Mouse (Mus musculus) gastrocnemius, postnatal 25 days (tissue): ENCODE measurements around the gene Crb1. TPM values are rescaled to one million over a fixed set of nuclear protein-coding genes. Genes with fewer than 3 reads are reported as not detected.

Source experiments
- DNase-seq: peaks from one replicate; pipeline ENCODE4 v3.0.0; 2022
- total RNA-seq, 2 experiments: library from RNA; stranded (reverse); gene quantifications; 1 replicate in 1 of 2; 2 replicates in 1 of 2; pipeline ENCODE4 v1.2.3; 2021

Crb1 gene
- total RNA-seq, 2 experiments from 2014 or later, result not detected

- no peak for DNase-seq
Observed at GRCm38 (mm10) chr1:139223804-139224203, 153.1 kb downstream of the Crb1 start.

GRCm38 (mm10) chr1:139215311-139215710, 161.6 kb downstream of the Crb1 start:
- no peak for DNase-seq

GRCm38 (mm10) chr1:139210505-139210904, 166.4 kb downstream of the Crb1 start:
- DNase-seq, result no peak

- no peak for DNase-seq
Observed at GRCm38 (mm10) chr1:139209796-139210195, 167.1 kb downstream of the Crb1 start.

GRCm38 (mm10) chr1:139206259-139206658, 170.6 kb downstream of the Crb1 start:
- no peak for DNase-seq

- DNase-seq, result no peak
Observed at GRCm38 (mm10) chr1:139203026-139203425, 173.9 kb downstream of the Crb1 start.

- no peak for DNase-seq
Observed at GRCm38 (mm10) chr1:139194428-139195028, 182.4 kb downstream of the Crb1 start.

GRCm38 (mm10) chr1:139194011-139194410, 182.9 kb downstream of the Crb1 start:
- DNase-seq, result no peak

- DNase-seq, result no peak
Observed at GRCm38 (mm10) chr1:139192635-139193034, 184.3 kb downstream of the Crb1 start.

- DNase-seq, result no peak
Observed at GRCm38 (mm10) chr1:139180481-139181149, 196.3 kb downstream of the Crb1 start.

- no peak for DNase-seq
Observed at GRCm38 (mm10) chr1:139179707-139180106, 197.2 kb downstream of the Crb1 start.

- DNase-seq, result no peak
Observed at GRCm38 (mm10) chr1:139174058-139174832, 202.7 kb downstream of the Crb1 start.

GRCm38 (mm10) chr1:139162814-139163213, 214.1 kb downstream of the Crb1 start:
- no peak for DNase-seq

GRCm38 (mm10) chr1:139161619-139162018, 215.3 kb downstream of the Crb1 start:
- no peak for DNase-seq

GRCm38 (mm10) chr1:139156397-139156796, 220.5 kb downstream of the Crb1 start:
- DNase-seq, result no peak

GRCm38 (mm10) chr1:139153493-139153892, 223.4 kb downstream of the Crb1 start:
- DNase-seq, result no peak

- DNase-seq, result no peak
Observed at GRCm38 (mm10) chr1:139153006-139153405, 223.9 kb downstream of the Crb1 start.

Other genes with a start within 250 kb of the Crb1 start
- 10 to 100 TPM; 15.2 to 16.9 TPM for gene Zbtb41, start 45.2 kb upstream of the Crb1 start, total RNA-seq
- under 1 TPM; 0.41 to 0.51 TPM for gene Aspm, start 77.7 kb upstream of the Crb1 start, total RNA-seq
- not detected for gene F13b, start 124.6 kb upstream of the Crb1 start, total RNA-seq
- gene Cfhr1, start 183.2 kb upstream of the Crb1 start, total RNA-seq, result not detected